Mouse (Mus musculus) liver, embryonic 11.5 days (tissue): ENCODE results near the gene Rxfp2. TPM values are rescaled to one million over a fixed set of nuclear protein-coding genes. Genes with fewer than 3 reads are reported as not detected.
A peak's percentile ranks its signal among the peaks of the same experiment; 100 is the strongest.

Experiments
- ATAC-seq: fragments of 200-750 bp; cut with Nextera tagmentation; replicated peaks from 2 replicates; pipeline ENCODE4 v1.8.0; 2017; ENCODE audit warnings: moderate number of reproducible peaks, mild to moderate bottlenecking, moderate TSS enrichment, moderate library complexity; ENCODE audit not compliant: low FRiP score
- DNase-seq: peaks from one replicate; pipeline ENCODE4 v3.0.0-alpha.2; 2017; ENCODE audit warnings: low spot score
- H3K27ac ChIP-seq: fragments of 300-500 bp; sonication (generic); 2 replicates; pipeline ENCODE4 v1.5.1; 2014; ENCODE audit warnings: mild to moderate bottlenecking, low read depth, low read length, control low read depth
- H3K27me3 ChIP-seq: fragments of 300-500 bp; sonication (generic); replicated peaks from 2 replicates; pipeline ENCODE4 v1.6.1; 2014; ENCODE audit warnings: low read length, mixed read lengths; ENCODE audit not compliant: control insufficient read depth, insufficient read depth
- H3K36me3 ChIP-seq: fragments of 300-500 bp; sonication (generic); 2 replicates; pipeline ENCODE4 v1.6.1; 2014; ENCODE audit warnings: mild to moderate bottlenecking, low read length, moderate library complexity, mixed read lengths; ENCODE audit not compliant: control insufficient read depth, insufficient read depth
- H3K4me1 ChIP-seq: fragments of 300-500 bp; sonication (generic); replicated peaks from 2 replicates; pipeline ENCODE4 v1.6.1; 2014; ENCODE audit warnings: low read length, mixed read lengths; ENCODE audit not compliant: control insufficient read depth, insufficient read depth
- H3K4me2 ChIP-seq: fragments of 300-500 bp; sonication (generic); 2 replicates; pipeline ENCODE4 v1.6.1; 2014; ENCODE audit warnings: mild to moderate bottlenecking, control low read depth, moderate library complexity
- H3K4me3 ChIP-seq: fragments of 300-500 bp; sonication (generic); 2 replicates; pipeline ENCODE4 v1.5.1; 2014; ENCODE audit warnings: low read depth, low read length, control low read depth
- H3K9ac ChIP-seq: fragments of 300-500 bp; sonication (generic); 2 replicates; pipeline ENCODE4 v1.6.1; 2014; ENCODE audit warnings: low read depth, low read length, control low read depth
- H3K9me3 ChIP-seq: fragments of 300-500 bp; sonication (generic); 2 replicates; pipeline ENCODE4 v1.6.1; 2016; ENCODE audit warnings: low read length, inconsistent platforms, mixed read lengths; ENCODE audit not compliant: control insufficient read depth
- WGBS: fragments of 180-500 bp; shearing (Covaris S2); extraction: QIAGEN DNeasy Blood & Tissue Kit; methylation state at CpG from one replicate; pipeline ENCODE4 v1.1.7; 2014; 5-methylcytosine and 5-hydroxymethylcytosine counted together
- polyA plus RNA-seq: library from polyadenylated mRNA; unstranded; fragments of >200 nt; fragmentation: Nextera tagmentation; extraction: Ambion mirVana; gene quantifications from 2 replicates; pipeline ENCODE4 v1.2.1, GENCODE M21; 2014

Rxfp2 gene
- polyA plus RNA-seq, 1 experiment from 2014 or later: 1.0 TPM

DNA sequence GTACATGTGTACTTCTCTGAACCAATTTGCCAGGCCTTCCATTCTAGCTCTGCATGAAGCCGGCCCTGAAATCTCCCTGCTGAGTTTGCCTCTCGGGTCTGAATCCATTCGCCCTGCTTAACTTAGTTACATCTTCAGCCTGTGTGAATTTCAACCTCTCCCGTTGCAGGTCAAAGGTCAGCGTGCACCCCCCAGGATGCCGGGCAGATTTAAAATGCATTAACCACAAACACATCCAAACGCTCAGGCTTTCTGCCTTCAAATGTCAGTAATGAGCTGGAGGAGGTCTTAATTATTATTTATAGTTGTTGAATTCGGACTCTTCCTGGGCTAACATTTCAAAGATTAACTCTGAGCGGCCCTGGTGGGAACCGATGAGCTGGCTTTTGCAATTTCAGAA is 1.6 kb upstream of the Rxfp2 start:
- ATAC-seq: no peak
- H3K9ac ChIP-seq: no peak overlapping the region
- H3K4me3 ChIP-seq: no peak overlapping the region
- WGBS: 49% methylated on average over 10 of the region's 10 CpGs
- H3K36me3 ChIP-seq: no peaks in the 10 kb centered on the region
- no peaks in the 10 kb centered on the region for H3K27me3 ChIP-seq
- no peak for DNase-seq
- no peak overlapping the region for H3K27ac ChIP-seq
- no peaks in the 10 kb centered on the region for H3K9me3 ChIP-seq
- no peak overlapping the region for H3K4me2 ChIP-seq
- H3K4me1 ChIP-seq: no peaks in the 10 kb centered on the region

GRCm38 (mm10) chr5:150017672-150018071 is 803 bp upstream of the Rxfp2 start:
- H3K4me1 ChIP-seq: no peaks in the 10 kb centered on the region
- no peak for DNase-seq
- no peaks in the 10 kb centered on the region for H3K27me3 ChIP-seq
- H3K9me3 ChIP-seq: no peaks in the 10 kb centered on the region
- ATAC-seq: no peak
- H3K4me2 ChIP-seq: no peak overlapping the region
- H3K4me3 ChIP-seq: no peak overlapping the region
- 65% methylated on average over 9 of the region's 9 CpGs for WGBS
- H3K27ac ChIP-seq: no peak overlapping the region
- no peaks in the 10 kb centered on the region for H3K36me3 ChIP-seq
- no peak overlapping the region for H3K9ac ChIP-seq

DNA sequence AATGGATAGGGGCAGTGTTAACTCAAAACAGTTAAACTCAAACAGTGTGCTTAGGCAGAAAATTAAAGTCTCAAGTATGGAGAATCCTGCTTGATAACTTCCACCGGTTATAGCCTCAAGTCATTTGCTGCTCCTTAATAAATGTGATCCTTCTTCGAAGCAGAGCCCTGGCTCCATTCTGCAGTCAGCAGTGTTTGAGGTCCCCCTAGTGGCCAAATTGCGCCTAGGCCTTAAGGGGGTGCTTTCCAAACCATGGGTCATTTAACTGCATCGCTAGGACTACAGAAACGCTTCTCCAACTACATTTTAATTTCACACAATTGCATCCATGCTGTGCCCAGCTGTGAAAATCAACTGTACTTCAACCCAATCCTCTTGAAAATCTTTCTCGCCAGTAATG is 2.4 kb downstream of the Rxfp2 start:
- peak; percentile 58; the same call in 1 of the 2 replicates for ATAC-seq
- Histone ChIP-seq H3K27ac (no peak overlapping the region), H3K4me2 (no peak overlapping the region), H3K4me3 (no peak overlapping the region), H3K9me3 (no peaks in the 10 kb centered on the region), H3K27me3 (no peaks in the 10 kb centered on the region), H3K9ac (no peak overlapping the region), H3K4me1 (no peaks in the 10 kb centered on the region), H3K36me3 (no peaks in the 10 kb centered on the region)
- DNase-seq: peak; percentile 56
- WGBS: 10% methylated on average over 6 of the region's 6 CpGs

DNA sequence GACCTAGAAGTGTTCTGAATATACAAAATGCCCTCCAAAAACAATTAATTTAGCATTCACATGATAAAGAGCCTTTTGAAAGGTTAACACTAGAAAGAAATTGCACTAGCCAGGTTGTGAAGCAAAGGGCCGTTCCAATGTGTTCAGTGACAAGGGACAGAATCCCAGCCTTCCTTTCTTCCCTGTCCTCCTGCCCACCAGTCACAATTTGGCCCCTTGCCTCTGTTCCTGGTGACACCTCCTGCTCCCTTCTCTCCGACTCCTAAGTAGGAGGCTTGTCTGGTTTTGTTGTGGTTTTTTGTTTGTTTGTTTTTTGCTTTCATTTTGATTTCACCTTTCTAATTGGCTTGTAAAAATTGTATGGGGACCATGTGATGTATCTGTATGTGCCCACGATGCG is 3.3 kb downstream of the Rxfp2 start:
- Histone ChIP-seq H3K4me3 (no peak overlapping the region), H3K27ac (no peak overlapping the region), H3K9me3 (no peaks in the 10 kb centered on the region), H3K9ac (no peak overlapping the region), H3K36me3 (no peaks in the 10 kb centered on the region), H3K4me2 (no peak overlapping the region), H3K4me1 (no peaks in the 10 kb centered on the region), H3K27me3 (no peaks in the 10 kb centered on the region)
- ATAC-seq (no peak), DNase-seq (no peak)
- 85% methylated on average over 4 of the region's 4 CpGs for WGBS

GRCm38 (mm10) chr5:150022556-150022955 is 4.1 kb downstream of the Rxfp2 start:
- Histone ChIP-seq H3K9me3 (no peaks in the 10 kb centered on the region), H3K27me3 (no peaks in the 10 kb centered on the region), H3K27ac (no peak overlapping the region), H3K4me2 (no peak overlapping the region), H3K9ac (no peak overlapping the region), H3K36me3 (no peaks in the 10 kb centered on the region), H3K4me1 (no peaks in the 10 kb centered on the region), H3K4me3 (no peak overlapping the region)
- DNase-seq (no peak), ATAC-seq (no peak)
- 79% methylated on average over 18 of the region's 18 CpGs for WGBS

- Histone ChIP-seq H3K4me1 (no peaks in the 10 kb centered on the region), H3K27ac (no peak overlapping the region), H3K4me3 (no peak overlapping the region), H3K36me3 (no peaks in the 10 kb centered on the region), H3K9me3 (no peaks in the 10 kb centered on the region), H3K27me3 (no peaks in the 10 kb centered on the region), H3K4me2 (no peak overlapping the region), H3K9ac (no peak overlapping the region)
- WGBS: 78% methylated on average over 6 of the region's 6 CpGs
- ATAC-seq: no peak
- DNase-seq: no peak
These were observed 5.0 kb downstream of the Rxfp2 start for GRCm38 (mm10) chr5:150023476-150023875.

DNA sequence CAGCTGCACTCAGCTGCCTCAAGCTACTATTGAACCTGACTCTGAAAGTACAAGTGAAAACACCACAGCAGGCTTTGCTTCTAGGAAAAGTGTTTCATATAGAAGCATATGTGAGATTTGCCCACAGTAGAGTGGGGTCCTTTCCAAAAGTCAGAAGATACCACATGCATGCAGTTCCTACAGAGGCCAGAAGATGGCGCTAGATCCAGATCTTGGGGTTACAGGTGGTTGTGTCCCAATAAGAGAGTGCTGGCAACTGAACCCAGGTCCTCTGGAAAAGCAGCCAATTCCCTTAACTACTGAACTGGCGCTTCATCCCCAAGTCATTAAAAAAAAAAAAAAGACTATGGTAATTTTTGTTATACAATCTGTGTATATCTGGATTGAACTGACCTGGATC is 5.7 kb downstream of the Rxfp2 start:
- Histone ChIP-seq H3K27ac (no peak overlapping the region), H3K27me3 (no peaks in the 10 kb centered on the region), H3K36me3 (no peaks in the 10 kb centered on the region), H3K9me3 (no peaks in the 10 kb centered on the region), H3K4me2 (no peak overlapping the region), H3K4me1 (no peaks in the 10 kb centered on the region), H3K9ac (no peak overlapping the region), H3K4me3 (no peak overlapping the region)
- 66% methylated on average over 2 of the region's 2 CpGs for WGBS
- DNase-seq (no peak), ATAC-seq (no peak)

DNA sequence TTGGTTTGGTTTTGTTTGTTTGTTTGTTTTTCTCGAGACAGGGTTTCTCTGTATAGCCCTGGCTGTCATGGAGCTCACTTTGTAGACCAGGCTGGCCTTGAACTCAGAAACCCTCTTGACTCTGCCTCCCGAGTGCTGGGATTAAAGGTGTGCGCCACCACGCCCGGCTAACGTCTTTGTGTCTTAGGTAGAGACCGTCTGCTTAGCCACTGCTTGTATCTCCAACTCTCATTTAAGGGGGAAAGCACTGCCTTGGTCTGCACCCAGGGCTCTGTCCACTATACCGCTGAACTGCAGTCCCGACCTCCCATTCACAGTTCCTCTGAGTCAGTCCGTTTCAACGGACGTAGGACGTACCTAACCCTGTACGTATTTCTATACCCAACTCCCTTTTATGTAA is 6.4 kb downstream of the Rxfp2 start:
- Histone ChIP-seq H3K9ac (no peak overlapping the region), H3K4me3 (no peak overlapping the region), H3K36me3 (no peaks in the 10 kb centered on the region), H3K4me1 (no peaks in the 10 kb centered on the region), H3K9me3 (no peaks in the 10 kb centered on the region), H3K4me2 (no peak overlapping the region), H3K27me3 (no peaks in the 10 kb centered on the region), H3K27ac (no peak overlapping the region)
- DNase-seq (no peak), ATAC-seq (no peak)
- WGBS: 89% methylated on average over 14 of the region's 14 CpGs

GRCm38 (mm10) chr5:150025326-150025725 is 6.9 kb downstream of the Rxfp2 start:
- WGBS: 84% methylated on average over 15 of the region's 15 CpGs

More at GRCm38 (mm10) chr5:150025326-150025725, 6.9 kb downstream of the Rxfp2 start:
- no peak for DNase-seq
- Histone ChIP-seq H3K27ac (no peak overlapping the region), H3K36me3 (no peaks in the 10 kb centered on the region), H3K4me1 (no peaks in the 10 kb centered on the region), H3K9me3 (no peaks in the 10 kb centered on the region), H3K4me2 (no peak overlapping the region), H3K9ac (no peak overlapping the region), H3K4me3 (no peak overlapping the region), H3K27me3 (no peaks in the 10 kb centered on the region)
- ATAC-seq: no peak
